Mouse (Mus musculus) midbrain, embryonic 15.5 days (tissue): ENCODE results near the gene Sart3. TPM values are rescaled to one million over a fixed set of nuclear protein-coding genes. Genes with fewer than 3 reads are reported as not detected.

Experiments
- ATAC-seq: fragments of 200-750 bp; cut with Nextera tagmentation; replicated peaks from 2 replicates; pipeline ENCODE4 v1.8.0; 2017; ENCODE audit warnings: moderate TSS enrichment
- H3K27ac ChIP-seq: fragments of 300-500 bp; sonication (generic); 2 replicates; pipeline ENCODE4 v1.5.1; 2015; ENCODE audit warnings: mild to moderate bottlenecking, inconsistent platforms
- H3K27me3 ChIP-seq: fragments of 300-500 bp; sonication (generic); replicated peaks from 2 replicates; pipeline ENCODE4 v1.6.1; 2015; ENCODE audit warnings: inconsistent platforms
- H3K36me3 ChIP-seq: fragments of 300-500 bp; sonication (generic); replicated peaks from 2 replicates; pipeline ENCODE4 v1.6.1; 2015; ENCODE audit warnings: inconsistent platforms
- H3K4me1 ChIP-seq: fragments of 300-500 bp; sonication (generic); 2 replicates; pipeline ENCODE4 v1.6.1; 2015; ENCODE audit warnings: inconsistent platforms
- H3K4me2 ChIP-seq: fragments of 300-500 bp; sonication (generic); 2 replicates; pipeline ENCODE4 v1.6.1; 2015; ENCODE audit warnings: inconsistent platforms, mild to moderate bottlenecking, moderate library complexity
- H3K4me3 ChIP-seq: fragments of 300-500 bp; sonication (generic); 2 replicates; pipeline ENCODE4 v1.5.1; 2015; ENCODE audit warnings: mild to moderate bottlenecking, inconsistent platforms
- H3K9ac ChIP-seq: fragments of 300-500 bp; sonication (generic); 2 replicates; pipeline ENCODE4 v1.6.1; 2015; ENCODE audit warnings: mild to moderate bottlenecking, inconsistent platforms
- H3K9me3 ChIP-seq: fragments of 300-500 bp; sonication (generic); 2 replicates; pipeline ENCODE4 v1.6.1; 2016; ENCODE audit warnings: inconsistent platforms
- WGBS: fragments of 180-500 bp; shearing (Covaris S2); methylation state at CpG from one replicate; pipeline ENCODE4 v1.1.7; 2015; ENCODE audit warnings: mixed read lengths; 5-methylcytosine and 5-hydroxymethylcytosine counted together
- polyA plus RNA-seq: library from polyadenylated mRNA; unstranded; fragments of >200 nt; fragmentation: Nextera tagmentation; extraction: Ambion mirVana; gene quantifications from 2 replicates; pipeline ENCODE4 v1.2.1, GENCODE M21; 2015

The Sart3 gene
- polyA plus RNA-seq, 1 experiment from 2014 or later: 57.5 TPM

DNA sequence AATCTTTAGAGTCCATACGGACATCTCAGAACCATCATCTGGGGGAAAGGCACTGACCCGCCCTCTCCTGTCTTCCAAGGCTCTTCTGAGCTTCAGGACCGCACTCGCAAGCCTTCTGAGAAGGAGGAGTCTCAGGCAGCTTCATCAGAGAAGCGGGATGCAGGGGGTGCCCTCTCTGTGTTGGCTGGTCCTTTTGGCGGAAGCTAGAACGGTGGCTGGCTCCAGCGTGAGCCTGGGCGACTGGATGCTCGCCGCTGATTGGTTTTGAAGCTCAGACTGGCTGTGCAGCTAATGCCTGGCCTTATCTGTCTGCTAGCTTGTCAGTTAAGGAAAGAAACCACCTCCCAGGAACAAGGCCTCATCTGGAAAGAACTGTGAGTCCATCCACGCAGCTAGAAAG is 45.1 kb downstream of the Sart3 start:
- Histone ChIP-seq H3K9me3 (no peaks in the 10 kb centered on the region), H3K4me3 (no peak overlapping the region), H3K9ac (no peak overlapping the region), H3K4me2 (no peak overlapping the region), H3K27me3 (no peaks in the 10 kb centered on the region), H3K4me1 (peaks cover 23% of the 10 kb centered on the region), H3K36me3 (no peaks in the 10 kb centered on the region), H3K27ac (no peak overlapping the region)
- 70% methylated on average over 12 of the region's 12 CpGs for WGBS
- no peak for ATAC-seq

DNA sequence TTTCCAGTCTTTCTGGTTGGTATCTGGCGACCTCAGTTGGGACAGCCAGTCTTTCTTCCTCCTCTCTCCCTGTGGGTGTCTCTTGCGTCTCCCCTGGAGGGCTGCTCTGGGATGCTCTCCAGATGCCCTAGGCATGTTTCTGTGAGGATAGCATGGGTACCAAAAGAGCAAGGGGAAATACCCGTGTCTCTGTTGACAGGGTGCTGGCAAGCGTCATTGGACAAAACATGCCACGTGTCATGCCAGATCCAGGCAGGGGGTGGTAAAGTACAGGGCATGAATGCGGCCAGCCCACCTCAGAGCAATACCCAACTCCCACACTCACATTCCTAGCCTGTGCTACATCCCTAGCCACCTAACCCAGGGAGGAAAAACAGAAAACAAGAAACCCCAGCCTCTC is 45.7 kb downstream of the Sart3 start:
- Histone ChIP-seq H3K36me3 (no peaks in the 10 kb centered on the region), H3K9me3 (no peaks in the 10 kb centered on the region), H3K4me3 (no peak overlapping the region), H3K9ac (no peak overlapping the region), H3K4me1 (peaks cover 23% of the 10 kb centered on the region), H3K4me2 (no peak overlapping the region), H3K27me3 (no peaks in the 10 kb centered on the region), H3K27ac (no peak overlapping the region)
- ATAC-seq: no peak
- 79% methylated on average over 6 of the region's 6 CpGs for WGBS

DNA sequence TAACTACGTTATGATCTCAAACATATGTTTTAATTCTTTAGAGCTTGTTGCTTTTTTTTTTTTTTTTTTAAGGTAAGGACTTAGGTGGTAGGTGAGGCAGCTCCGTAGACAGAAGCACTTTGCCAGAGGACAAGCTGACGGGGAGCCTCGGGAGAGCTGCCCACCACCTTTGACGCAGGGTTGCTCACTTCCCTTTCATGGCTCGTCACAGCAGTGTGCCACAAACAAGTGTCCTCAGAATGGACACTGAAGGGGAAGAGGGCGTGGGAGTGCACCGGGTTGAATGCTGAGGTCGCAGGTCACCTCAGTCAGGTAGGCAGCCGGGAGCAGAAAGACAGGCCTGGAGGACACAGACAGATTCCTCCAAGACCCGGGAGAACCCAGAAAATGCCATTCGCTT is 46.9 kb downstream of the Sart3 start:
- Histone ChIP-seq H3K9ac (no peak overlapping the region), H3K27ac (no peak overlapping the region), H3K36me3 (no peaks in the 10 kb centered on the region), H3K4me3 (no peak overlapping the region), H3K4me2 (no peak overlapping the region), H3K4me1 (peaks cover 13% of the 10 kb centered on the region), H3K9me3 (no peaks in the 10 kb centered on the region), H3K27me3 (no peaks in the 10 kb centered on the region)
- ATAC-seq: no peak
- WGBS: 67% methylated on average over 12 of the region's 12 CpGs

DNA sequence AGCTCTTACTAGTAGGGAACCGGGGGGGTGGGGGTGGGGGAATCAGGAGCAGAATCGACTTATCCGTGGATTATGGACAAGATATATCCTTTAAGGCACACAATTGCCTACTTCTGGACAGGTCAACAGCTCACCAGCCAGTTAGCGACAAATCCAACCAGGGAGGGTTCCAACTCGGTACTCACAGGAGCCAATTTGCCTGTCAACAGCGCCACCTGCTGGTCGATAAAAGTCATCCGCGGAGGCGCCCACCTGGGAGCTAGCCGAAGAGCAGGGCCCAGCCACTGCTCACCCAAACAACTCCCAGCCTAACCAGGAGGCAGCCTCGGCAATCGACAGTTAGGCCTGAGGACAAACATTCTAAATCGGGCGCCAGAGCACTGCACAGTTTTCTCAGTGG is 47.9 kb downstream of the Sart3 start, which contains the start of gene 1700069L16Rik:
TSS of gene 1700069L16Rik (minus strand) at position 327 of the 400 bp plus-strand sequence.
- Histone ChIP-seq H3K36me3 (no peaks in the 10 kb centered on the region), H3K4me3 (no peak within 1 kb of the TSS), H3K9me3 (no peaks in the 10 kb centered on the region), H3K4me1 (peaks cover 12% of the 10 kb centered on the region; the same call in 1 of the 2 replicates), H3K27ac (no peak within 1 kb of the TSS), H3K4me2 (no peak within 1 kb of the TSS), H3K27me3 (no peaks in the 10 kb centered on the region), H3K9ac (no peak within 1 kb of the TSS)
- WGBS: 3% methylated on average over 15 of the region's 15 CpGs
- ATAC-seq: peak; percentile 74

DNA sequence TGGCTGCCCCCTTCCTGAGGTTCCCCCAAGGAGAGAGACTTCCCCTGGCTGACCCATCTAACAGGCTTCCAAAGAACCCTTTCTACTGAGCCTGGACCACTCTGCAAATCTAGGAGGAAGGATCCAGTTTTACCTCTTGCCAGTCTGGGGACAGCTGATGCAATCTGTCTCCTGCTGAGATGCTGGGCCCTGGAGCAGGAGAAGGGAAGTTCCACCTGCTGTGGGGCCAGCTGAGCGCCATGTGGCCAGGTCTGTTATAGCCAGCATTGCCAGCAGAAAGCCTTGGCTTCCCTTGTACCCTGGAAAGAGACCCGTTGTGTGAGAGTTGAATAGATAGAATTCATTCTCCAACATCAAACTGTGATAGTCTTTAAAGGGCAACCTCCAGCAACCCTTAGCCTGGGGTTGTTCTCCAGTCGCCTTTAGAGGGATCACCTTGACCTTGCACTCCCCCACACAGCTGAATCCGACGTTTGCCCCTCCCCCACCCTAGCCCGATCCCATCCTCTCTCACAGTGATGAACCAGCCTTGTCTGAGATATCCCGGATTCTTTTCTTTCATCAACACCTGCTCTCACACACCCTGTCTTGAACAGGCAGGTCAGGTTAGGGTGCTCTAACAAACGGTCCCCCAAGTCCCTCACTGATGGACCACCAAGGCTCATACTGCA is 48.6 kb downstream of the Sart3 start:
- Histone ChIP-seq H3K4me1 (peaks cover 17% of the 10 kb centered on the region; the same call in 1 of the 2 replicates), H3K27me3 (no peaks in the 10 kb centered on the region), H3K27ac (no peak overlapping the region), H3K9ac (no peak overlapping the region), H3K4me2 (no peak overlapping the region), H3K9me3 (no peaks in the 10 kb centered on the region), H3K36me3 (no peaks in the 10 kb centered on the region), H3K4me3 (no peak overlapping the region)
- 0 out of 2 replicates have a peak, but pooled peaks have one; percentile 5 for ATAC-seq
- WGBS: 32% methylated on average over 8 of the region's 8 CpGs

DNA sequence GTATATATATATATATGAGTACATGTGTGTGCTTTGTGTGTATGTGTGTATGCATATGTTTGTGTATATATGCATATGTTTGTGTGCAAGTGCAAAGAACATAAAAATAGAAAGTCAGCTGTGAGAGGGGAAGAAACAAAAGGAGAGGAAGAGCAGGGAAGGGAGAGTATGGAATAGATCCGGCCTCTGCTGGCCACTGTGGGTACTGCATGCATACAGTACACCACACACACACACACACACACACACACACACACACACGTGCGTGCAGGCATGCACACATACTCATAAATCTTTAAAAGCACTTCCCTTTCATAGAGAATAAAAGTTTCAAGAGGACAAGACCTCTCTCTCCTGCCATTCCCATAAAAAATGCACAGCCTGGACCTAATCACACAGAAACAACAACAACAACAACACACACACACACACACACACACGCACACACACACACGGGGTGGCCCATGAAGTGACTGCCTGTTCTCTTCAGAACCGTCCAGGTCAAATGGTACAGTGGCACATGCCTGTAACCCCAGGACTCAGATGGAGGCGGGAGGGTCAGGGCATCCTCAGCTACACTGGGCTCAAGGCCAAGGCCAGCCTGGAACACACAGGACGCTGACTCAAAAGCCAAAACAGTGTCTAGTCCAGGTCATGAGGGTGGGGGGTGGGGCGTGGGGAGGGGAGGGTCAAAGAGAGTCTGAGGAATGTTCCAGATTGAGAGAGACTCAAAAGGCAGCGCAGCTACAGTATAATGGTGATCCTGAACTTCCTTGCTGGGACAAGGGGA is 49.9 kb downstream of the Sart3 start:
- Histone ChIP-seq H3K9me3 (no peaks in the 10 kb centered on the region), H3K4me2 (no peak overlapping the region), H3K36me3 (no peaks in the 10 kb centered on the region), H3K9ac (no peak overlapping the region), H3K4me1 (peaks cover 22% of the 10 kb centered on the region), H3K27ac (no peak overlapping the region), H3K4me3 (no peak overlapping the region), H3K27me3 (no peaks in the 10 kb centered on the region)
- 90% methylated on average over 10 of the region's 10 CpGs for WGBS
- no peak for ATAC-seq

DNA sequence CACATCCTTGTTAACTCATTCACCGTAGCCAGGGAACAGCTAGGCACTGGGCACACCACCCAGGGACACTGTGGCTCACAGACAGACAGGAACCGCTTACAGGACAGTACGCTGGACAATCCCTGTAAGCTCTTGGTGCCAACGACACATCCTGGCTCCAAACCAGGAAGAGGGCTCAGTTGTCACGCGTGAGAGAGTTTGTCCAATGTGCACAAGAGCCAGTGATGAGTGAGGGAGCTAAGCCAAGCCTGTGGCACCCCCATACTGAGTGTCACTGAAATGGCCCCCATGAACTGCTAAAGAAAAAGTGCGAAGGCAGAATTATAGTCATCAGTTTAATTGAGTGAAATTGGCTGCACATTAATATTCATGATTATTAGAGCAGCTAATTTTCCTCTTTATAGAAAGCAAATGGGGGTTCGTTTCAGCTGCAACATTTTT is 53.1 kb downstream of the Sart3 start:
- Histone ChIP-seq H3K36me3 (no peaks in the 10 kb centered on the region), H3K4me1 (peaks cover 42% of the 10 kb centered on the region), H3K4me3 (no peak overlapping the region), H3K9ac (no peak overlapping the region), H3K27me3 (no peaks in the 10 kb centered on the region), H3K27ac (peak overlapping the region; percentile 63), H3K4me2 (no peak overlapping the region), H3K9me3 (no peaks in the 10 kb centered on the region)
- 66% methylated on average over 8 of the region's 8 CpGs for WGBS
- no peak for ATAC-seq

DNA sequence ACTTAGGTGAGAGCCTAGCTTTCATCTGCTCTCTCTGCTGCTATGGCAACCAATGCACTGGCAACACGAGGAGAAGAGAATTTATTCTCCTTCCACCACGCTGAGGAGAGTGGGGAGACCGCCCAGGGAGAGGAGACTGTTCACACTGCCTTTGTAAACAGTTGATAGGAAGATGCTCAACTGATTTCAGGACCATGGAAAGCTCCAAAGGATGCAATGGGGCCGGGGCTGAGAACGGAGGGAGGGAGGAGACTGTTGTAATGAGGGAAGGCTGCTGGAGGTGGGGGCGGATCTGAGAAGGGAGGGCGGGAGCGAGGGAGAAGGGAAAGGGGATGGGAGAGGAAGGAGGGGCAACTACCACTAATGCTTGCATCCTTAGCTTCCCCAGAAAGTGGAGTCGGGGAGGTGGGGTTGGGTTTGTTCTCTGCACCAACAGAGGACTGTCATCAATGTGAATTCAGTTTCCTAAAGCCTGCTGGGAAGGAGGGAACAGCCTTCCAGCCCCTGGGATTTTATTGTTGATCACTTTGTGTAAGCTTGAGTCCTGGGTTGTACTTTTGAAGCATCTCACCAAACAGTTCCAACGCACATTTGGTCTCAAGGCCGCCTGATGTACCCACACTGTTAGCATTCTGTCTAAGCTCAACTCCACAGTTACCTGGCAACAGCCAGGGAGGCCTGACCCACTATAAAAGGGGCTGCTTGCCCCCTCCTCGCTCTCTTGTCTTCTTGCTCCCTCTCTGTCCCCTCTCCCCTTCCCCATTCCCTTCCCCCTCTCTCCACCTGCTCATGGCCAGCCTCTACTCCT is 55.5 kb downstream of the Sart3 start:
- WGBS: 3% methylated on average over 12 of the region's 12 CpGs
- ATAC-seq: peak; percentile 89
- Histone ChIP-seq H3K27me3 (no peaks in the 10 kb centered on the region), H3K4me2 (peak overlapping the region; percentile 32), H3K36me3 (no peaks in the 10 kb centered on the region), H3K9ac (no peak overlapping the region), H3K4me1 (peaks cover 36% of the 10 kb centered on the region), H3K27ac (peak overlapping the region; percentile 90), H3K9me3 (no peaks in the 10 kb centered on the region), H3K4me3 (no peak overlapping the region)

DNA sequence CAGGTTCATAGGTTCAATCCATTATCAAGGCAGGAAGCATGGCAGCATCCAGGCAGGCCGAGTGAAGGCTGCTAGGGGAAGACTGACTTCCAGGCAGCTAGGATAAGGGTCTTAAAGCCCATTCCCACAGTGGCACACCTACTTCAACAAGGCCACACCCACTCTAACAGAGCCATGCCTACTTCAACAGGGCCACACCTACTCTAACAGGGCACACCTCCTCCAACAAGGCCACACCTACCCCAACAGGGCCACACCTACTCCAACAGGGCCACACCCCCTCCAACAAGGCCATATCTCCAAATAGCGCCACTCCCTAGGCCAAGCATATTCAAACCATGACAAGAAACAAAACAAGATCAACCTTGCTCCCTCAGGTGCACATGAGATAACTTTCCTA is 59.4 kb downstream of the Sart3 start:
- WGBS: 81% methylated on average over 2 of the region's 2 CpGs

DNA sequence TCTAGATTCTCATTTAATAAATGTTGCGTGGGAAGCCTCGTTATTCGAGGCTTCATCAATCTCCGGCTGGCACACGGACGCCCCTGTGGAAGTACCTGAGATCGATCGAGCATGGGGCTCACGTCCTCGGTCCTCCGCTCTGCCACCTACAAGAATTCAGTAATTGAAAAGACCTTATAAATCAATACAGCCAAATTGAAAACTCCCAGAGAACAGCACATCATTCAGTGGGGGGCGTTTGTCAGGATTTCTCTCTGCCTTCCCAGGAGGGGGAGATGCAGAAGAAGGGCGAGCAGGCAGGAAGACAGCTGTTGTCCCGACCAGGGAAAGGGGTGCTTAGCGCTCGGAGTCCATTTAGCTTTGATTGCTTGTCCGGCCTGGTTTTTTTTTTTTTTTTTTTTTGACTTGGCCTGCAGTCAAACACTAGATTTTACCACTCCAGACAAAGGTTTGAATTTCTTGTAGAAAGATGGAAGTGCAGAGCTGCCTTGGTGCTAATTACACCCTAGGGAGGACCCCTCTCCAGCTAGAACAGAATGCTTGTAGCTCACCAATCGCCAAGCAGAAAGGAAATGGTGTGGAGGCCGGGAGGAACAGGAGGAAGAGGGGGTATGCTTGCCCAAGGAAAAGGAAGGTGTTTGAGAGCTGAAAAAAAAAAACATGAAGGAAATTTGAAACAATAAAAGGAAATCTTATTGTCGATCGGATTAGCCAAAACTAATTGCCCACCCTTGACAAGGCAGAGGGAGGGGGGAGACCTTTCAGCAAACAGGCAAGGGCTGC is 68.3 kb downstream of the Sart3 start:
- WGBS: 32% methylated on average over 21 of the region's 21 CpGs
- Histone ChIP-seq H3K27me3 (no peaks in the 10 kb centered on the region), H3K27ac (peak overlapping the region; percentile 66), H3K4me1 (peaks cover 21% of the 10 kb centered on the region), H3K9ac (no peak overlapping the region), H3K36me3 (no peaks in the 10 kb centered on the region), H3K4me3 (no peak overlapping the region), H3K9me3 (no peaks in the 10 kb centered on the region), H3K4me2 (no peak overlapping the region)
- ATAC-seq: no peak; the same call in 1 of the 2 replicates

More for the DNA sequence above, 59.4 kb downstream of the Sart3 start:
- Histone ChIP-seq H3K4me3 (no peak overlapping the region), H3K4me1 (peaks cover 26% of the 10 kb centered on the region), H3K27ac (no peak overlapping the region), H3K9ac (no peak overlapping the region), H3K9me3 (no peaks in the 10 kb centered on the region), H3K4me2 (no peak overlapping the region), H3K27me3 (no peaks in the 10 kb centered on the region), H3K36me3 (no peaks in the 10 kb centered on the region)
- no peak for ATAC-seq

DNA sequence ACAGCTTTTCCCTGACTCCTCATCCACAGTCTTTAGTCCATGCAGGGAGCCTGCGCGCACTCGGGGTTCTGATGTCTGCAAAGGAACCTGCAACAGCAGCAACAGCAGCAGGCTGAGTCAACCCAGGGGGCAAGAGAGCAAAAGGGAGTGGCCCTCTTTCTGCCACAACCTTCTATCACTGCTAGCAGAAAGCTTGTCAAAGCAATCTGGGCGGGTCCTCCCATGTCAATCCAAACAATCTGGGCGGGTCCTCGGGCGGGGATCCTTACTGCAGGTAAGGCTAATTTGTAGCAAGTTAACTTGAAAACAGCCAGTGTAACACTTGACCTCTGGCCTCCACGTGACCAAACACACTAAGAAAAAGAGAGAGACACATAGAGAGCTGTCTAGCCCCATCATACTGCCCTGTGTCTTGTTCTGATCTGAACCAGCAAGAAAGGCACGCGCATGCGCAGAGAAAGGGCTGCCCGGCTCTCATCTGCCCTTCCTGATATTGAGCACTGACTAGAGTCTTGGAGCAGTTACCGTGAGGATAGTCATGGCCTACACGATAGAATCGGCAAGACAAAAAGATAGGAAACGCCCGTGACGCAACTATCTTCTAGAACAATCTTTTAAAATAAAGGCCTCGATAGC is 71.8 kb downstream of the Sart3 start:
- no peak overlapping the region for H3K4me3 ChIP-seq
- WGBS: 81% methylated on average over 19 of the region's 19 CpGs
- H3K9ac ChIP-seq: no peak overlapping the region
- no peak for ATAC-seq
- no peak overlapping the region for H3K27ac ChIP-seq
- no peaks in the 10 kb centered on the region for H3K9me3 ChIP-seq
- no peak overlapping the region for H3K4me2 ChIP-seq
- H3K27me3 ChIP-seq: no peaks in the 10 kb centered on the region
- H3K36me3 ChIP-seq: no peaks in the 10 kb centered on the region
- H3K4me1 ChIP-seq: peaks cover 21% of the 10 kb centered on the region
